Mouse (Mus musculus) liver, embryonic 16.5 days (tissue): ENCODE measurements at regions not wholly inside any gene's neighbourhood (a gene's known extent, or its start where the extent isn't known, plus 50 kb on each side); places are given as distances from the start of the nearest gene placed in this dataset.
A peak's percentile ranks its signal among the peaks of the same experiment; 100 is the strongest.

Experiments used
- ATAC-seq: fragments of 200-750 bp; cut with Nextera tagmentation; 2 replicates; pipeline ENCODE4 v1.8.0; 2017; ENCODE audit warnings: low read depth, mild to moderate bottlenecking, moderate number of reproducible peaks, moderate library complexity
- H3K27ac ChIP-seq: fragments of 300-500 bp; sonication (generic); 2 replicates; pipeline ENCODE4 v1.5.1; 2014; ENCODE audit warnings: mild to moderate bottlenecking, low read length
- H3K27me3 ChIP-seq: fragments of 300-500 bp; sonication (generic); 2 replicates; pipeline ENCODE4 v1.6.1; 2014; ENCODE audit warnings: low read depth, low read length, mixed read lengths; ENCODE audit not compliant: control insufficient read depth, insufficient read depth
- H3K36me3 ChIP-seq: fragments of 300-500 bp; sonication (generic); 2 replicates; pipeline ENCODE4 v1.6.1; 2014; ENCODE audit warnings: mild to moderate bottlenecking; ENCODE audit not compliant: control insufficient read depth, insufficient read depth
- H3K4me1 ChIP-seq: fragments of 300-500 bp; sonication (generic); 2 replicates; pipeline ENCODE4 v1.6.1; 2014; ENCODE audit warnings: low read depth, low read length, mixed read lengths; ENCODE audit not compliant: control insufficient read depth
- H3K4me2 ChIP-seq: fragments of 300-500 bp; sonication (generic); 2 replicates; pipeline ENCODE4 v1.6.1; 2014; ENCODE audit warnings: low read depth, low read length, mixed read lengths
- H3K4me3 ChIP-seq: fragments of 300-500 bp; sonication (generic); 2 replicates; pipeline ENCODE4 v1.5.1; 2014; ENCODE audit warnings: low read depth, mild to moderate bottlenecking, low read length
- H3K9ac ChIP-seq: fragments of 300-500 bp; sonication (generic); 2 replicates; pipeline ENCODE4 v1.6.1; 2014; ENCODE audit warnings: low read depth, low read length
- H3K9me3 ChIP-seq: fragments of 300-500 bp; sonication (generic); replicated peaks from 2 replicates; pipeline ENCODE4 v1.6.1; 2016; ENCODE audit warnings: low read length; ENCODE audit not compliant: control insufficient read depth
- WGBS: fragments of 180-500 bp; shearing (Covaris S2); extraction: QIAGEN DNeasy Blood & Tissue Kit; methylation state at CpG from one replicate; pipeline ENCODE4 v1.1.7; 2014; ENCODE audit not compliant: insufficient replicate concordance; 5-methylcytosine and 5-hydroxymethylcytosine counted together

DNA sequence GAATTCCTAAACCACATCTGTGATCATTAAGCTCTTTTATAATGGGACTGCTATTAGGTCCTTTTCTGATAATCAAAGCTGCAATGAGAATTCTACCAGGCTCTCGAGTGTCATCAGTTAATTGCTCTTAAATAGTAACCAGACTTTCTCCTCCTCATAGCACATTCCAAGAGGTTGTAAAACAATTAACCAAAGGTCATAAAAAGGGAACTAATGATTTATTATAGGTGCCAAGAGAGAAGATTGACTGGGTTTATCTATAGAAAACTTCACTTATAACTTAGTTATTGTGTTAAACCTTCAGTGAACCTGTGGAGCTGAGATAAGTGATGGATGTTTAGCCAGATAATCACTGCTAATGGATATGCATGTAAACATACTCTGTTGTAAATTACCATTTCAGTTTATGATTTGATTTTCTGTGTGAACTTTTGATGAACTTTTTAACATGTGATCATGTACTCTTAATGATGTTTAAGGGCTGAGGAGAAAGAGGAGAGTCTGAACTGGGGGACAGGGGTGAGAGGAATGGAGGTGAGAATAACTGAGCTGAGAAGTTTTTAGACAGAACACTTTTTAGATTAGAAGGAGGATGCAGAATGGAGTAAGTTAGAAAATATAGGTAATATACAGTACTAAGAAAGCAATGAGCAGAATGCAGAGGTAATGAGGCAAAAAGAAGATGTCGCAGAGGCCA is 228.4 kb upstream of the Cox7c start:
- Histone ChIP-seq H3K27ac (no peak overlapping the region), H3K27me3 (no peaks in the 10 kb centered on the region), H3K36me3 (no peaks in the 10 kb centered on the region), H3K9me3 (no peaks in the 10 kb centered on the region), H3K4me2 (no peak overlapping the region), H3K9ac (no peak overlapping the region), H3K4me3 (no peak overlapping the region), H3K4me1 (no peaks in the 10 kb centered on the region)
- ATAC-seq: no peak
- WGBS: 40% methylated on average over 2 of the region's 2 CpGs

DNA sequence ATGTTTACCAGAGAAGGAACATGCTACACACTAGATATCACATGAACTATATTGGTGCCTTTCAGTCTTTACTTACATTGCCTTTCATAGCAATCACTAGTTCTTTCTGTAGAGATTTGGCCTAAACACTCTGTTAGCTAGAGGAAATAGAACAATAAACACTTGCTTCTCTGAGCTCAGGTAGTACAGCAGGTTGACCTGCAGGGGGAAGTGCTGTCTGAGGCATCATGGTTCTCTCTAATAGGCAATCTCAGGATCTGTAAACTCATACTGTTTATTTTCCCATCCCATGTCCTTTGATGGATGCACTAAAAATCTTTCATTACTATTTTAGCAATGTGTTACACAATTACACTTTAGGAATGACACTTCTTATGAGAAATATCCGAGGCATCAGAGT is 191.3 kb upstream of the Cox7c start:
- Histone ChIP-seq H3K4me3 (no peak overlapping the region), H3K36me3 (no peaks in the 10 kb centered on the region), H3K9me3 (no peaks in the 10 kb centered on the region), H3K4me1 (no peaks in the 10 kb centered on the region), H3K27ac (no peak overlapping the region), H3K4me2 (no peak overlapping the region), H3K27me3 (no peaks in the 10 kb centered on the region), H3K9ac (no peak overlapping the region)
- 48% methylated on average over 1 of the region's 1 CpGs for WGBS
- ATAC-seq: no peak

- Histone ChIP-seq H3K9me3 (no peaks in the 10 kb centered on the region), H3K9ac (no peak overlapping the region), H3K36me3 (no peaks in the 10 kb centered on the region), H3K27ac (no peak overlapping the region), H3K4me2 (no peak overlapping the region), H3K27me3 (no peaks in the 10 kb centered on the region), H3K4me1 (no peaks in the 10 kb centered on the region), H3K4me3 (no peak overlapping the region)
- ATAC-seq: no peak
- 59% methylated on average over 3 of the region's 3 CpGs for WGBS
Observed at GRCm38 (mm10) chr13:86205641-86206040, 158.9 kb upstream of the Cox7c start.

DNA sequence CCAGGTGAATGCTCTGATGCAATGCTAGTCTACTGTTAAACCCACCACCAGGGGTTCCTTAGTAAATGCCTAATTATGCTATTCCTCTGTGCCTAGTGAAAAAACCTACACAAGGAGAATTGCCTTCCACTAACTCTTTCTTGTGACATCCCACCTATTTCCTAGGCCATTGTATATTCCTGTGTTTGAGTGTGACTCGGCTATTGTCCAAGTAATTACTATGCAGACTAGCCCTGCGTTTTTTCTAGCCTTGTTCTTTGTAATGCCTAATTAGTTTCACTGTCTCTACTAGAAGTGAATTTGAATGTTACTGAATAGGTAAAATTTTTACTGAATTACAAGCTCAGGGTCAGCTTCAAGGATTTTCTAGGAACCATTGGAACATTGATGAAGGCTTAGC is 133.8 kb upstream of the Cox7c start:
- H3K9me3 ChIP-seq: no peaks in the 10 kb centered on the region
- H3K4me3 ChIP-seq: no peak overlapping the region
- H3K4me2 ChIP-seq: no peak overlapping the region
- no peak for ATAC-seq
- no peaks in the 10 kb centered on the region for H3K27me3 ChIP-seq
- no peak overlapping the region for H3K9ac ChIP-seq
- 34% methylated on average over 2 of the region's 2 CpGs for WGBS
- H3K36me3 ChIP-seq: no peaks in the 10 kb centered on the region
- no peak overlapping the region for H3K27ac ChIP-seq
- no peaks in the 10 kb centered on the region for H3K4me1 ChIP-seq

GRCm38 (mm10) chr13:86147331-86147730 is 100.6 kb upstream of the Cox7c start:
- Histone ChIP-seq H3K4me1 (no peaks in the 10 kb centered on the region), H3K4me2 (no peak overlapping the region), H3K36me3 (no peaks in the 10 kb centered on the region), H3K27me3 (no peaks in the 10 kb centered on the region), H3K9me3 (no peaks in the 10 kb centered on the region), H3K9ac (no peak overlapping the region), H3K4me3 (no peak overlapping the region), H3K27ac (no peak overlapping the region)
- no peak for ATAC-seq
- 61% methylated on average over 3 of the region's 3 CpGs for WGBS

DNA sequence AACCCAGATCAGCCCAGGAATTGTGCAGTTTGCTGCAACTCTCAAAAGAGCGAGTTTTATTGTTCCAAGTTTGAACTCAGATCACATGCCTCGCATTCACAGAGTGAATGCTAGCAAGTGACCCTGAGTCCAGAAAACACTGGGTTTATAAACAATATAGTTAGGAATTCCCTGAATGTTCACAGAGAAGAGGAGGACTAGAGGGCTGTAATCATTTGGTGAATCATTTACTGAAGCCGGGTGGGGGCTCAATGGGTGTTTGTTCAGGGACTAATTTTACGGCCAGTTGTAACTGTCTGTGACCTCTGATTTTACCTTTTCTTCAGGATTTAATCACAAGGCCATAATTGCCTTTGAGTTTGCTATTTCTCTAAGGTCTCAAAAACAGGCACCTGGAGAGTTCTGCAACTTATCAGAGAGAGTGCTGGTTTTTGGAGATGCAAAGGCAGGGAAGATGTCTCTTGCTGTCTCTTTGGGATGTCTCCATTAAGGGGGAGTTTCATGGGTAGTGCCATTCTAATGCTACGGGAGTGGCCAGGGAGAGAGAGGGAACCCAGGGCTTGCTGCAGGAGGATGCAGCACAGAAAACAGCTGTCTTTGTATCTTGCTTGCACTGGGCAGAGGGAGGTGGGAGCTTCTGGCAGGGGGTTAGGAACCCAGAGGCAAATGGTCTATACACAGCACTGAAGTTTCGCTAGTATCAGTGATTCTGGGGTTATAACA is 64.8 kb upstream of the Cox7c start:
- H3K4me3 ChIP-seq: no peak overlapping the region
- no peak overlapping the region; the same call in 1 of the 2 replicates for H3K4me2 ChIP-seq
- ATAC-seq: peak; percentile 50
- no peaks in the 10 kb centered on the region for H3K9me3 ChIP-seq
- no peak overlapping the region for H3K27ac ChIP-seq
- no peaks in the 10 kb centered on the region for H3K27me3 ChIP-seq
- H3K9ac ChIP-seq: no peak overlapping the region
- no peaks in the 10 kb centered on the region for H3K36me3 ChIP-seq
- no peaks in the 10 kb centered on the region for H3K4me1 ChIP-seq
- 49% methylated on average over 6 of the region's 6 CpGs for WGBS

GRCm38 (mm10) chr13:86102212-86102611 is 55.5 kb upstream of the Cox7c start:
- 51% methylated on average over 1 of the region's 1 CpGs for WGBS
- Histone ChIP-seq H3K27ac (no peak overlapping the region), H3K27me3 (no peaks in the 10 kb centered on the region), H3K9me3 (no peaks in the 10 kb centered on the region), H3K36me3 (no peaks in the 10 kb centered on the region), H3K9ac (no peak overlapping the region), H3K4me3 (no peak overlapping the region), H3K4me1 (no peaks in the 10 kb centered on the region), H3K4me2 (no peak overlapping the region)
- no peak for ATAC-seq

DNA sequence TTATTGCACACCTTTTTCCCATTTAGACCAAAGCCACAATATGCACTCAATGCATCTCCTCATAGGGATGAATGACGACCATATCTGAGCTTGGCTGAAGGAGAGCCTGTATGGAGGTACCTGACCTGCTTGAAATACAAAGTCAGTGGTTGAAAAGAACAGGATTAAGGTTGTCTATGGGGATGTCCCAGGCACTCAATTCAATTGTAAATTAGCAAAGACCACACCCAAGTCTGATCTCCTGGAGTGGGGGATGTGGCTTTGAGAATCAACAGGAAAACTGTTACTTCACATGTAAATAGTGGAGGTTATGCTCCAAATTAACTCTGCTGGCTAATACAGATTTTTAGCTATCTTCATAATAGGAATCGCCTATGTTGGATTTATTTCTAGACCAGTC is 51.1 kb upstream of the Cox7c start:
- Histone ChIP-seq H3K36me3 (no peaks in the 10 kb centered on the region), H3K4me1 (no peaks in the 10 kb centered on the region), H3K9me3 (no peaks in the 10 kb centered on the region), H3K9ac (no peak overlapping the region), H3K4me3 (no peak overlapping the region), H3K27ac (no peak overlapping the region), H3K27me3 (no peaks in the 10 kb centered on the region), H3K4me2 (no peak overlapping the region)
- ATAC-seq: no peak
- WGBS: 26% methylated on average over 2 of the region's 2 CpGs

- Histone ChIP-seq H3K27ac (no peak overlapping the region), H3K4me2 (no peak overlapping the region), H3K27me3 (no peaks in the 10 kb centered on the region), H3K4me1 (no peaks in the 10 kb centered on the region), H3K9ac (no peak overlapping the region), H3K4me3 (no peak overlapping the region), H3K36me3 (no peaks in the 10 kb centered on the region), H3K9me3 (no peaks in the 10 kb centered on the region)
- ATAC-seq: no peak
Observed at GRCm38 (mm10) chr13:86097291-86097690, 50.6 kb upstream of the Cox7c start.
